Mouse (Mus musculus): ENCODE data around the gene Rsph14. TPM values are rescaled to one million over a fixed set of nuclear protein-coding genes. Genes with fewer than 3 reads are reported as not detected.

The Rsph14 gene
- polyA plus RNA-seq (2021) = not detected

GRCm38 (mm10) chr10:75032395-75032794 lies at the start of gene Rsph14:
Gene Rsph14 (minus strand): TSS chr10:75032586.
- in situ Hi-C loops (cut with MboI; ENCODE audit: low pct_unique_long_range_greater_than_20kb) = no loop called here
- no peak for TF ChIP-seq CTCF (IDR thresholded peaks at IDR 0.05)
- CTCF ChIA-PET = no interaction called here
- POLR2A ChIA-PET = no interaction called here
- H3K27me3 ChIP-seq = no peaks in the 10 kb centered on the region
- ATAC-seq (no peak), DNase-seq (ENCODE audit: low read depth, low spot score) (no peak)

DNA sequence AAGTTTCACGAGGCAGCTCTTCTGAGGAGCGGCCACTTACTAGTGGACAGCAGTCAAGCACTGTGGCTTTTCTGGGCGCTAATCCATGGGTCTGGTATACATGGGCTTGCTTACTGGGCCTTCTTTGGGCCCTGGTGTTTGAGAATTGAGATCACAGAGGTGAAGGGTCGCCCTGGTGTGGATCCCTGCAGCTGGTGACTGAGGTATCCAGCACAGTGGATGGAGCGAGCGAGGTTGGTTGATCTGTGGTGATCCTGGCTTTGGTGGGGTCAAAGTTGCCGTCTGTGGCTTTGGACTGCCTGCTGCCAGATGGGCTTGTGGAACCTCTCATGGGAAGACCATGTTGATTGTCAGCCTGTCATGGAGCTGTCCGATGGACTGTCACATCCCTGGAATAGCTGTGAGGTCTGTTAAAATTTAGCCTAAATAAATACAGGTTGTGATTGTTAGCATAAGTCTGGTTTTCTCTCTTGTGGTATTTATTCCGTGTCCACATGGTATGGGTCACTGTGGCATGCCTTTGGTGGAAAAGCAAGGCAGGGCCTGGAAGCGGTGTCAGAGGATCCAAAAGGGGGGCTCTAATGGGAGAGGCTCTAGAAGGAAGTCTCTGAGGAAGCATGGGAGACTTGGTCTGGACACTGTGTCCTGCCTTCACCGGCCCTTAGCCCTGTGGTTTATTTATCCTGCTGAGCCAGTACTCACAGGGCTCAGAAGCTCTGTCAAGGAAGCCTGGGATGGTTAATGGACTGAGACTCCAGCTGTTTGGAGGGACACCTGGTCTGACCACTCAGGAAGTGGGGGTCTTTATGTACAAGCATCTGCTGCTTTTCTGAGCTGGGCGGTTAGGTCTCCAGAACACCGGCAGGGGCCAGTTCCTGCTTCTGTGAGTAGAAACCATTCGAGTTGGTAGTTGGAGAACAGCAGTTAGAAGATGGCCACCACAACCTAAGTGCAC lies 46.1 kb upstream of the Rsph14 start:
- in situ Hi-C loops (cut with MboI; ENCODE audit: low pct_unique_long_range_greater_than_20kb) = loop anchor here (5.0 kb wide), 1 partner anchor 39 kb away; no protein-coding TSS in a partner anchor
- DNase-seq (ENCODE audit: low read depth, low spot score) (no peak), ATAC-seq (peak; percentile 31)
- ChIA-PET CTCF (interaction anchor here (0.9 to 2.3 kb wide), 4 partner anchors 25 to 67 kb away, joined by 3 to 5 read pairs (median 4); no protein-coding TSS in a partner anchor), POLR2A (no interaction called here)
- H3K27me3 ChIP-seq = no peaks in the 10 kb centered on the region
- no peak for TF ChIP-seq CTCF (IDR thresholded peaks at IDR 0.05)

- ChIA-PET POLR2A (no interaction called here), CTCF (no interaction called here)
- ATAC-seq (no peak), DNase-seq (ENCODE audit: low read depth, low spot score) (no peak)
- no peaks in the 10 kb centered on the region for H3K27me3 ChIP-seq
- in situ Hi-C loops (cut with MboI; ENCODE audit: low pct_unique_long_range_greater_than_20kb) = loop anchor here (5.0 kb wide), 1 partner anchor 42 kb away; no protein-coding TSS in a partner anchor
- TF ChIP-seq CTCF (IDR thresholded peaks at IDR 0.05) = no peak
Observed at GRCm38 (mm10) chr10:75075665-75076064, 43.3 kb upstream of the Rsph14 start.

GRCm38 (mm10) chr10:75070281-75070976 lies 38.0 kb upstream of the Rsph14 start:
- in situ Hi-C loops (cut with MboI; ENCODE audit: low pct_unique_long_range_greater_than_20kb) = loop anchor here (25.0 kb wide), 1 partner anchor 367 kb away; no protein-coding TSS in a partner anchor
- POLR2A ChIA-PET = interaction anchor here (0.6 kb wide), 1 partner anchor 118 kb away, joined by 4 read pairs; no protein-coding TSS in a partner anchor
- ATAC-seq = peak; percentile 92
- peak; percentile 30 for DNase-seq (ENCODE audit: low read depth, low spot score)
- no peak for TF ChIP-seq CTCF (IDR thresholded peaks at IDR 0.05)
- no peaks in the 10 kb centered on the region for H3K27me3 ChIP-seq
- CTCF ChIA-PET = interaction anchor here (1.0 to 1.5 kb wide), 3 partner anchors 11 to 81 kb away, joined by 3 to 5 read pairs (median 3); no protein-coding TSS in a partner anchor

GRCm38 (mm10) chr10:75068624-75069328 lies 36.4 kb upstream of the Rsph14 start:
- no peak for DNase-seq (ENCODE audit: low read depth, low spot score)
- TF ChIP-seq CTCF (IDR thresholded peaks at IDR 0.05) = no peak
- in situ Hi-C loops (cut with MboI; ENCODE audit: low pct_unique_long_range_greater_than_20kb) = loop anchor here (25.0 kb wide), 1 partner anchor 369 kb away; no protein-coding TSS in a partner anchor

DNA sequence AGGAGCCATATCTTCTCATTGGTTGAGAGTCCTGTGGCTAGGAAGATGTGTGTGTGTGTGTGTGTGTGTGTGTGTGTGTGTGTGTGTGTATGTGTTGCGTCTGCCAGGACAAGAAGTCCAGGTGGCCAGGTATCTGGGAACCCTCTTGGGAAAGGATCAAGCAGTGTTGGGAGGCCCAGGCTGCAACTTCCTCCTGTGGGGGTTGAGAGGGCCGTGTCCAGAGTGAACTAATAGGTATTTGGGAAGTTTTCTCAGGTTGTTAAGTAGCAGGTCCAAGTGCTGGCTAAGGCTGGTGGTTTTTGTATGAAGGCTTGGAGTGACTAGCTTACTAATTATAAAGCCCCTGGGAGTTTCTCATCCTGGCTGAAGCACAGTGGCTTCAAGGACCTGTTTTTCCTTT lies 35.7 kb upstream of the Rsph14 start:
- in situ Hi-C loops (cut with MboI; ENCODE audit: low pct_unique_long_range_greater_than_20kb) = loop anchor here (25.0 kb wide), 1 partner anchor 369 kb away; no protein-coding TSS in a partner anchor
- ChIA-PET POLR2A (no interaction called here), CTCF (interaction anchor here (1.0 kb wide), 1 partner anchor 382 kb away, joined by 3 read pairs; no protein-coding TSS in a partner anchor)
- TF ChIP-seq CTCF (IDR thresholded peaks at IDR 0.05) = no peak
- no peaks in the 10 kb centered on the region for H3K27me3 ChIP-seq
- DNase-seq (ENCODE audit: low read depth, low spot score) = no peak
- no peak for ATAC-seq

More at GRCm38 (mm10) chr10:75068624-75069328, 36.4 kb upstream of the Rsph14 start:
- ChIA-PET POLR2A (no interaction called here), CTCF (interaction anchor here (1.0 kb wide), 1 partner anchor 382 kb away, joined by 3 read pairs; no protein-coding TSS in a partner anchor)
- H3K27me3 ChIP-seq = no peaks in the 10 kb centered on the region
- no peak for ATAC-seq

DNA sequence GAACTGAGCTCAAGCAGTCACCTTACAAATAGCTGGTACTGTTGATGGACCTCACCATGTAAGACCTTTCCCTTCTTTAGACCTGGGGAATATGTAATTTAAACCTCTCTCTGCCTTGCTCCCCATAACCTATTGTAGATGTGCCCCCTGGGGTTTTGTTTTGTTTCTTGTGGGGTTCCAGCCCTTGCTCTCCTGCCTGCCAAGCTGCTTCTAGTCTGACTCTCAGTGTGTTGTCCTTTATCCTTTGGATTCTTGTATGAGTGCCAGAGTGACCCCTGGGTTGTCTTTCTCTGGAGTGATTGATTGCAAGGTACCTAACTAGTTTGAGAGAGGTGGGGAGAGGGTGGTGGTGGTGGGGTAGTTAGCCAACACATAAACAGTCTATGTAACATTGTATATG lies 35.1 kb upstream of the Rsph14 start:
- in situ Hi-C loops (cut with MboI; ENCODE audit: low pct_unique_long_range_greater_than_20kb) = loop anchor here (25.0 kb wide), 1 partner anchor 370 kb away; no protein-coding TSS in a partner anchor
- POLR2A ChIA-PET = no interaction called here
- ATAC-seq (no peak), DNase-seq (ENCODE audit: low read depth, low spot score) (no peak)
- no peak for TF ChIP-seq CTCF (IDR thresholded peaks at IDR 0.05)
- H3K27me3 ChIP-seq = no peaks in the 10 kb centered on the region
- CTCF ChIA-PET = no interaction called here

- DNase-seq (ENCODE audit: low read depth, low spot score) = no peak
- POLR2A ChIA-PET = no interaction called here
- TF ChIP-seq CTCF (IDR thresholded peaks at IDR 0.05) = no peak
Observed at GRCm38 (mm10) chr10:75065691-75066090, 33.3 kb upstream of the Rsph14 start.

DNA sequence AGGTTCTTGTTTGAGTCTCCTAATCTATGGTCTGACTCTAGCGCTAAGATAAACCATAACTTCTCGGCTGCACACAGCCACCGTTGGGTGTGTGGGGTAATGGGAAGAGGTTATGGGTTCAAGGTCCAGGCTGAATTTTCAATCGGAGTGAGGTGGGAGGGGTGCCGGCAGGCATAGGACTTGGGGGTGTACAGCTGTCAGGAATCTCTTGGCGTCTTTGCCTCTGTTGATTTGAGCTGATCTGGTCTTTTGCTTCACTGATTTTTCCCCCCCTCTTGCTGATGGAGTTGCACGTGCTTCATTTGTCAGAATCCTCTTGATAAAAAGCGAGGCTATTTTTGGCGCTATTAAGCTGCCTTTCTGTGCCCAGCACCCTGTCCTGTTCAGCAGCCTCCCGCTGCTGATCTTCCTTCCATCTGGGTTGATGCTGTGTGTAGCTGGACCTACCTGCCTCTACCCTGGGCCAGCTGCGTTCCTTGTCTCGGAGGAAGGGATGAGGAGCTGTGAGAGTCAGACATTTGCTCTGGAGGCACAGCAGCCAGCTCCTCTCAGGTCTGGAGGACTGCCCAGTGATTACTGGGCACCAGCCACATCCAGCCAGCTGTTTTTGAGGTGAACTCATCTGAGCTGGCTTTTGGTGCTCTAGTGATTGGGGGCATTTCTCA lies 31.0 kb upstream of the Rsph14 start:
- TF ChIP-seq CTCF (IDR thresholded peaks at IDR 0.05) = no peak
- no peaks in the 10 kb centered on the region for H3K27me3 ChIP-seq
- DNase-seq (ENCODE audit: low read depth, low spot score) (no peak), ATAC-seq (no peak)
- in situ Hi-C loops (cut with MboI; ENCODE audit: low pct_unique_long_range_greater_than_20kb) = loop anchor here (25.0 kb wide), 1 partner anchor 374 kb away; no protein-coding TSS in a partner anchor
- POLR2A ChIA-PET = no interaction called here
- CTCF ChIA-PET = interaction anchor here (1.4 to 2.9 kb wide), 2 partner anchors 40 to 87 kb away, joined by 4 to 15 read pairs; no protein-coding TSS in a partner anchor

More at GRCm38 (mm10) chr10:75065691-75066090, 33.3 kb upstream of the Rsph14 start:
- no peaks in the 10 kb centered on the region for H3K27me3 ChIP-seq
- ATAC-seq = no peak
- CTCF ChIA-PET = interaction anchor here (1.0 kb wide), 1 partner anchor 86 kb away, joined by 3 read pairs; no protein-coding TSS in a partner anchor
- in situ Hi-C loops (cut with MboI; ENCODE audit: low pct_unique_long_range_greater_than_20kb) = loop anchor here (25.0 kb wide), 1 partner anchor 372 kb away; no protein-coding TSS in a partner anchor
